Mouse (Mus musculus): ENCODE results near the gene Spp1.

Spp1 gene

GRCm38 (mm10) chr5:104417028-104417427 is 17.9 kb upstream of the Spp1 start:
- Histone ChIP-seq H3K4me1 (replicated peaks; ENCODE audit: low read depth, low read length) (no peaks in the 10 kb centered on the region), H3K36me3 (ENCODE audit: insufficient read depth, low read length) (no peaks in the 10 kb centered on the region), H3K9me3 (ENCODE audit: low read length) (no peaks in the 10 kb centered on the region), H3K4me3 (replicated peaks; ENCODE audit: low read length) (no peak overlapping the region), H3K27me3 (ENCODE audit: insufficient read depth, low read length) (no peaks in the 10 kb centered on the region)
- no peak for TF ChIP-seq NANOG (IDR thresholded peaks at IDR 0.05; ENCODE audit: borderline replicate concordance, low read length)
- no peak for TF ChIP-seq CTCF (conservative IDR thresholded peaks at IDR 0.05; ENCODE audit: low read length)
- no peak for TF ChIP-seq POU5F1 (IDR thresholded peaks at IDR 0.05; ENCODE audit: borderline replicate concordance, low read length)

- TF ChIP-seq NANOG (IDR thresholded peaks at IDR 0.05; ENCODE audit: borderline replicate concordance, low read length) (no peak), POU5F1 (IDR thresholded peaks at IDR 0.05; ENCODE audit: borderline replicate concordance, low read length) (no peak), CTCF (conservative IDR thresholded peaks at IDR 0.05; ENCODE audit: low read length) (no peak)
- no peaks in the 10 kb centered on the region for H3K4me1 ChIP-seq (replicated peaks; ENCODE audit: low read depth, low read length)
- no peak overlapping the region for H3K4me3 ChIP-seq (replicated peaks; ENCODE audit: low read length)
- H3K27me3 ChIP-seq (ENCODE audit: insufficient read depth, low read length) = no peaks in the 10 kb centered on the region
- H3K9me3 ChIP-seq (ENCODE audit: low read length) = no peaks in the 10 kb centered on the region
- no peaks in the 10 kb centered on the region for H3K36me3 ChIP-seq (ENCODE audit: insufficient read depth, low read length)
Measured at GRCm38 (mm10) chr5:104417721-104418120, 17.2 kb upstream of the Spp1 start.

GRCm38 (mm10) chr5:104422039-104422438 is 12.9 kb upstream of the Spp1 start:
- no peak overlapping the region for H3K4me3 ChIP-seq (replicated peaks; ENCODE audit: low read length)
- no peaks in the 10 kb centered on the region for H3K9me3 ChIP-seq (ENCODE audit: low read length)
- no peaks in the 10 kb centered on the region for H3K27me3 ChIP-seq (ENCODE audit: insufficient read depth, low read length)
- no peaks in the 10 kb centered on the region for H3K36me3 ChIP-seq (ENCODE audit: insufficient read depth, low read length)
- peaks cover 4% of the 10 kb centered on the region; the same call in 1 of the 2 replicates for H3K4me1 ChIP-seq (replicated peaks; ENCODE audit: low read depth, low read length)
- TF ChIP-seq POU5F1 (IDR thresholded peaks at IDR 0.05; ENCODE audit: borderline replicate concordance, low read length) (no peak), NANOG (IDR thresholded peaks at IDR 0.05; ENCODE audit: borderline replicate concordance, low read length) (no peak)

GRCm38 (mm10) chr5:104423861-104424260 is 11.1 kb upstream of the Spp1 start:
- peaks cover 4% of the 10 kb centered on the region; the same call in 1 of the 2 replicates for H3K4me1 ChIP-seq (replicated peaks; ENCODE audit: low read depth, low read length)
- no peaks in the 10 kb centered on the region for H3K9me3 ChIP-seq (ENCODE audit: low read length)
- no peak for TF ChIP-seq CTCF (conservative IDR thresholded peaks at IDR 0.05; ENCODE audit: low read length)
- no peak for TF ChIP-seq POU5F1 (IDR thresholded peaks at IDR 0.05; ENCODE audit: borderline replicate concordance, low read length)
- TF ChIP-seq NANOG (IDR thresholded peaks at IDR 0.05; ENCODE audit: borderline replicate concordance, low read length) = no peak
- no peaks in the 10 kb centered on the region for H3K36me3 ChIP-seq (ENCODE audit: insufficient read depth, low read length)
- H3K27me3 ChIP-seq (ENCODE audit: insufficient read depth, low read length) = no peaks in the 10 kb centered on the region
- no peak overlapping the region for H3K4me3 ChIP-seq (replicated peaks; ENCODE audit: low read length)

- Histone ChIP-seq H3K4me1 (replicated peaks; ENCODE audit: low read depth, low read length) (peaks cover 4% of the 10 kb centered on the region; the same call in 1 of the 2 replicates), H3K4me3 (replicated peaks; ENCODE audit: low read length) (no peak overlapping the region), H3K9me3 (ENCODE audit: low read length) (no peaks in the 10 kb centered on the region), H3K36me3 (ENCODE audit: insufficient read depth, low read length) (no peaks in the 10 kb centered on the region), H3K27me3 (ENCODE audit: insufficient read depth, low read length) (no peaks in the 10 kb centered on the region)
- TF ChIP-seq POU5F1 (IDR thresholded peaks at IDR 0.05; ENCODE audit: borderline replicate concordance, low read length) (no peak), CTCF (conservative IDR thresholded peaks at IDR 0.05; ENCODE audit: low read length) (no peak), NANOG (IDR thresholded peaks at IDR 0.05; ENCODE audit: borderline replicate concordance, low read length) (no peak)
Measured at GRCm38 (mm10) chr5:104425949-104426348, 9.0 kb upstream of the Spp1 start.

GRCm38 (mm10) chr5:104432886-104433285 is 2.0 kb upstream of the Spp1 start:
- Histone ChIP-seq H3K9me3 (ENCODE audit: low read length) (no peaks in the 10 kb centered on the region), H3K36me3 (ENCODE audit: insufficient read depth, low read length) (peaks cover 19% of the 10 kb centered on the region), H3K27me3 (ENCODE audit: insufficient read depth, low read length) (no peaks in the 10 kb centered on the region), H3K4me3 (replicated peaks; ENCODE audit: low read length) (0 out of 2 replicates have a peak overlapping the region, but pooled peaks have one; percentile 18), H3K4me1 (replicated peaks; ENCODE audit: low read depth, low read length) (peaks cover 43% of the 10 kb centered on the region)
- TF ChIP-seq CTCF (conservative IDR thresholded peaks at IDR 0.05; ENCODE audit: low read length) (peak; percentile 25), POU5F1 (IDR thresholded peaks at IDR 0.05; ENCODE audit: borderline replicate concordance, low read length) (no peak)

- Histone ChIP-seq H3K4me3 (replicated peaks; ENCODE audit: low read length) (peak overlapping the region; percentile 73), H3K36me3 (ENCODE audit: insufficient read depth, low read length) (peaks cover 29% of the 10 kb centered on the region), H3K9me3 (ENCODE audit: low read length) (peaks cover 1% of the 10 kb centered on the region; the same call in 1 of the 2 replicates), H3K4me1 (replicated peaks; ENCODE audit: low read depth, low read length) (peaks cover 47% of the 10 kb centered on the region), H3K27me3 (ENCODE audit: insufficient read depth, low read length) (no peaks in the 10 kb centered on the region)
- peak; percentile 97 for TF ChIP-seq NANOG (IDR thresholded peaks at IDR 0.05; ENCODE audit: borderline replicate concordance, low read length)
- no peak for TF ChIP-seq CTCF (conservative IDR thresholded peaks at IDR 0.05; ENCODE audit: low read length)
Measured at GRCm38 (mm10) chr5:104433968-104434565, 851 bp upstream of the Spp1 start.

GRCm38 (mm10) chr5:104436406-104437076 is 1.6 kb downstream of the Spp1 start:
- Histone ChIP-seq H3K9me3 (ENCODE audit: low read length) (peaks cover 14% of the 10 kb centered on the region), H3K27me3 (ENCODE audit: insufficient read depth, low read length) (no peaks in the 10 kb centered on the region), H3K4me3 (replicated peaks; ENCODE audit: low read length) (peak overlapping the region; percentile 73), H3K36me3 (ENCODE audit: insufficient read depth, low read length) (peaks cover 51% of the 10 kb centered on the region), H3K4me1 (replicated peaks; ENCODE audit: low read depth, low read length) (peaks cover 64% of the 10 kb centered on the region)
- TF ChIP-seq NANOG (IDR thresholded peaks at IDR 0.05; ENCODE audit: borderline replicate concordance, low read length) (no peak), CTCF (conservative IDR thresholded peaks at IDR 0.05; ENCODE audit: low read length) (no peak), POU5F1 (IDR thresholded peaks at IDR 0.05; ENCODE audit: borderline replicate concordance, low read length) (no peak)

Data from E14TG2a.4 (cell line).